Mouse (Mus musculus): Measurements from ENCODE around the gene Plk3. TPM values are rescaled to one million over a fixed set of nuclear protein-coding genes. Genes with fewer than 3 reads are reported as not detected.
A peak's percentile ranks its signal among the peaks of the same experiment; 100 is the strongest.

The Plk3 gene
- polyA plus RNA-seq, 1 experiment = 0.21 TPM

DNA sequence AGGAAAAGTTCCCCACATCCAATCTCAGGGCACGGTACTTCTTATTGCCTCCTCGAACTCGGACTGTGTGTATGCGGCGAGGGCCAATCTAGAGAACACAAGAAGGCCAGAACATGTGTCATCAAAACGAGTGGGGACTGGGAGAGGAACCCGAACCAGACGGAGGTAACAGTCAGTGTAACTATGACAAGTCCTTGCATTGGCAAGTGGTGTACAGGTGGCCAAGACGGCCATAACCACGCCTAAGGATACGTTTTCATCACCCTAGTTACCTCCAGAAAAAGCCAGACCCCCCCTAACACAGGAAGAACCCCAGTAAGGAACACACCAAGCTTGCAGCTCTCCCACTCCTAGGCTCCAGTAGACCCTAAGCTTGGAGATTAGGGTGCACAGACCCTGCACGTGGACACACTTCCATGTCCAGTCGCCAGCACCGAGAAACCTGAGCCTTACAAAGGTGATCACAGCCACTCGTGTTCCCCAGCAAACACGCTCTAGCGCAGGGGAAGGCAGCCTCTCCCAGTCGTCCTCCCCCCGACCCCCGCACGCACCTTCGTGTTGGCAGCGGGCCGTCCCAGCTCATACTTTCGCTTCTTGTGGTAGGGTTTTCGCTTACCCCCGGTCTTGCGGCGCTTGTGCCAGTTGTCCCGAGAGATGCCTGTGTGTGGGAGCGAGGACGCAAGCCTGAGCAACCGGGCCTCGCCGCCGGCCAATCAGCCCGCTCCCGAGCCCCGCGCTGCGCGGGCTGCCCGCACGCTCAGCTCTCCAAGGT, 21.4 kb upstream of the Plk3 start:
- Histone ChIP-seq H3K36me3 (ENCODE audit: control insufficient read depth) (peaks cover 71% of the 10 kb centered on the region), H3K9me3 (ENCODE audit: control insufficient read depth, low read length) (no peaks in the 10 kb centered on the region)
- TF ChIP-seq TAL1 (IDR thresholded peaks at IDR 0.05; ENCODE audit: low read length) = no peak
- no peak for TF ChIP-seq GATA1 (IDR thresholded peaks at IDR 0.05; ENCODE audit: low read length)

DNA sequence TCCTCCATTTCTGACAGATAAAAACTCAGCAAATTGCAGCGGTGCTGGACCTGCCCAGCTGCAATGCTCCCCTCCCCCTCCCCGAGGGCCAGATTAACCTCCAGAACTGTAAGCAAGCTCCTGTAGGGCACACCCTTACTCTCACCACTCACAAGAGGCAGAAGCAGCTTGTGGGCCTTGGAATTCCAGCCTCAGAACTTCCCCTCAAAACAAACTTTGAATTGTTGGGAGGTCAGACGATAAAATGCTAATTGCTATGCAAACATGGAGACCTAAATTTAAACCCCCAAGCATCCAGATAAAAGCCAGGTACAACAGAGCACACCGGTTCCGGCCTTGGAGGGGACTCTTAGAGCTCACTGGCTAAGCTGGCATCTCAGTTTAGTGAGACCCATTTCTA, 19.0 kb upstream of the Plk3 start:
- H3K9me3 ChIP-seq (ENCODE audit: control insufficient read depth, low read length) = no peaks in the 10 kb centered on the region
- H3K4me1 ChIP-seq (ENCODE audit: control insufficient read depth) = peaks cover 41% of the 10 kb centered on the region
- H3K27me3 ChIP-seq (ENCODE audit: control insufficient read depth) = no peaks in the 10 kb centered on the region
- peak overlapping the region; percentile 2 for H3K4me3 ChIP-seq (replicated peaks)
- TF ChIP-seq TAL1 (IDR thresholded peaks at IDR 0.05; ENCODE audit: low read length) = no peak
- TF ChIP-seq GATA1 (IDR thresholded peaks at IDR 0.05; ENCODE audit: low read length) = no peak
- peaks cover 77% of the 10 kb centered on the region for H3K36me3 ChIP-seq (ENCODE audit: control insufficient read depth)

More for the DNA sequence above, 21.4 kb upstream of the Plk3 start:
- Histone ChIP-seq H3K4me1 (ENCODE audit: control insufficient read depth) (peaks cover 41% of the 10 kb centered on the region), H3K4me3 (replicated peaks) (peak overlapping the region; percentile 94), H3K27me3 (ENCODE audit: control insufficient read depth) (no peaks in the 10 kb centered on the region)

DNA sequence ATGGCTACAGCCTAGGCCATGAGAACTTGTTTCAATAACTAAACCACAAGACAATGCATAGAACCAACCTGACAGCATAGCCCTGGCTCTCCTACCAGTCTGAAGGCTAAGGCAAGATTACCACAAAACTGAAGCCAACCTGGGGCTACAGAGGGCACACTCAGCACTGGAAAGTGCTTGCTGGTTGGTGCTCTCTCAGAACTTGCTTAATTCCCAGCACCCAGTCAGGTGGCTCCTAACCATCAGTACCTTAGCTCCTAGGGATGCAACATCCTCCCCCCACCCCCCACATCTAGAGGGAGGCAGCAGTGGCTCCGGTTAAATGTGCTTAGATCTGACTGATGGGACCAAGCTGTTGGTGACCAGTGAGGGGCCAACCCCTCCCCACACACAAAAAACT, 17.7 kb upstream of the Plk3 start:
- no peaks in the 10 kb centered on the region for H3K27me3 ChIP-seq (ENCODE audit: control insufficient read depth)
- no peaks in the 10 kb centered on the region for H3K9me3 ChIP-seq (ENCODE audit: control insufficient read depth, low read length)
- peaks cover 42% of the 10 kb centered on the region for H3K4me1 ChIP-seq (ENCODE audit: control insufficient read depth)
- no peak for TF ChIP-seq TAL1 (IDR thresholded peaks at IDR 0.05; ENCODE audit: low read length)
- no peak for TF ChIP-seq GATA1 (IDR thresholded peaks at IDR 0.05; ENCODE audit: low read length)
- no peak overlapping the region for H3K4me3 ChIP-seq (replicated peaks)
- peaks cover 78% of the 10 kb centered on the region for H3K36me3 ChIP-seq (ENCODE audit: control insufficient read depth)

DNA sequence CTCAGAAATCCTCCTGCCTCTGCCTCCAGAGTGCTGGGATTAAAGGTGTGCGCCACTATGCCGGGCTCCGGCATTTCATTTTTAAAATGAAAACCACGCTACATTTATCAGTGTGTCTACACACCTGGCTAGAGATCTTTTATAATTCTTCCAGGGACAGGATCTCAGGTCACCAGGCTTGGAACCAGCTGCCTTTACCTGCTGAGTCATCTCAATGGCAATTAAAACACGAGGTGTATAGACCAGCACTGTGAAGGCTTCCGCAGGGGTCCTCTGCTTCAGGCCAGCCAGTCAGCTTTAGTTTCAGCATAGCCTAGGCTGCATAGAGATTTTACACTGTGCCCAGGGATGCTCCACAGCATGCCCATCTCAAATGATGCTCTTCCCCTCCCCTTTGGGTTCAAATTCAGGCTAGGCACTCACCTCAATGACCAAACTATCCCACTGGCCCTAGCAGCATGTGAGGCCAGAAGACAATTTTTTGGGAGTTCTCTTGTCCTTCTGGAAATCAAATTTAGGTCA, 16.5 kb upstream of the Plk3 start:
- H3K36me3 ChIP-seq (ENCODE audit: control insufficient read depth) = peaks cover 76% of the 10 kb centered on the region
- H3K9me3 ChIP-seq (ENCODE audit: control insufficient read depth, low read length) = no peaks in the 10 kb centered on the region
- no peaks in the 10 kb centered on the region for H3K27me3 ChIP-seq (ENCODE audit: control insufficient read depth)
- TF ChIP-seq TAL1 (IDR thresholded peaks at IDR 0.05; ENCODE audit: low read length) = no peak
- no peak for TF ChIP-seq GATA1 (IDR thresholded peaks at IDR 0.05; ENCODE audit: low read length)
- H3K4me1 ChIP-seq (ENCODE audit: control insufficient read depth) = peaks cover 42% of the 10 kb centered on the region
- H3K4me3 ChIP-seq (replicated peaks) = no peak overlapping the region

DNA sequence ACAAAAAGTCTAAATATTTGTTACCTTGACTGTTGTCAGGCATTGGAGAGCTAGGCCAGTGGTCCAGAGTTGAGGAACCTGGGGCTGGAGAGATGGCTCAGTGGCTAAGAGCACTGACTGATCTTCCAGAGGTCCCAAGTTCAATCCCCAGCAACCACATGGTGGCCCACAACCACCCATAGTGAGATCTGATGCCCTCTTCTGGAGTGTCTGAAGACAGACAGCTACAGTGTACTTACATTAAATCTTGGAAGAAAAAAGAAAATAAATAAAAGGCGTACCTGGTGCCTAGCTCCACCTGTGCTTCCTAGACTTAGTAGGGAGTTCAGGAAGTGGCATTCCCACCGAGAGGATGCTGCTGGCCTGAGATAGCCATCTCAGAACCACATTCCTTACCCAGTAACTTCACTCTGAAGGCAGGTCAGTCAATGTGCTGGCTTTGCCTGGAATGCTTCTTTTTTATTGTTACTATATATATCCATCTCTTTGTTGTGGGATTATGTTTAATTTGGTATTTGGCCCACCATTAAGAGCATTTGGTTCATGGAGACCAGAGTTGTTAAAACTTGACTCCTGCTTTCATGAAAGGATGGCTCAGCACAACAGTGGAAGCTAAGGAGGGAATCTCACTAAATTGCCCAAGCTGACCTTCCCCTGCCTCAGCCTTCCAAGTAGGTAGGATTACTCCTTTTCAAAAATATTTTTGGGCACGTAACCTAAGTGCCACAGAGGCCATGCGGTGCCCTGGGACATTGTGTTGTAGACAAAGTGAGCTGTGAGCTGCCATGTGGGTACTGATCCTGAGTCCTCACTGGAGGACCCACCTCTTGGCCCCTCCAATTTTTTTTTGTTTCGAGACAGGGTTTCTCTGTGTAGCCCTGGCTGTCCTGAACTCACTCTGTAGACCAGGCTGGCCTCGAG, 15.8 kb upstream of the Plk3 start:
- H3K4me1 ChIP-seq (ENCODE audit: control insufficient read depth) = peaks cover 36% of the 10 kb centered on the region
- no peak overlapping the region for H3K4me3 ChIP-seq (replicated peaks)
- H3K9me3 ChIP-seq (ENCODE audit: control insufficient read depth, low read length) = no peaks in the 10 kb centered on the region
- no peaks in the 10 kb centered on the region; the same call in 1 of the 2 replicates for H3K27me3 ChIP-seq (ENCODE audit: control insufficient read depth)
- TF ChIP-seq TAL1 (IDR thresholded peaks at IDR 0.05; ENCODE audit: low read length) (no peak), GATA1 (IDR thresholded peaks at IDR 0.05; ENCODE audit: low read length) (no peak)
- H3K36me3 ChIP-seq (ENCODE audit: control insufficient read depth) = peaks cover 68% of the 10 kb centered on the region

DNA sequence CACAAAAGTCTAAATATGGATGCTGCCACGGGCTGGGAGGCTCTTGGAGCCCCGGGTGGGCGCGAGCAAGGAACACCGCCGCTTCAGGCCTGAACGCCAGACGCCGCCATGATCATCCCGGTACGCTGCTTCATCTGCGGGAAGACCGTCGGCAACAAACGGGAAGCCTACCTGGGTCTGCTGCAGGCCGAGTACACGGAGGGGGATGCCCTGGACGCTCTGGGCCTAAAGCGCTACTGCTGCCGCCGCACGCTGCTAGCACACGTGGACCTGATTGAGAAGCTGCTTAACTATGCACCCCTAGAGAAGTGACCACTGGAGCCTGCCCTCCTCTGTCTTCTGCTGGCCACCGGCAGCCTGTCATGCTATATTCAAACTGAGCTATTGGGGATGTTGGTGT, 15.1 kb upstream of the Plk3 start:
- H3K4me3 ChIP-seq (replicated peaks) = no peak overlapping the region
- peaks cover 61% of the 10 kb centered on the region for H3K36me3 ChIP-seq (ENCODE audit: control insufficient read depth)
- no peaks in the 10 kb centered on the region for H3K9me3 ChIP-seq (ENCODE audit: control insufficient read depth, low read length)
- no peak for TF ChIP-seq GATA1 (IDR thresholded peaks at IDR 0.05; ENCODE audit: low read length)
- no peak for TF ChIP-seq TAL1 (IDR thresholded peaks at IDR 0.05; ENCODE audit: low read length)
- H3K27me3 ChIP-seq (ENCODE audit: control insufficient read depth) = peaks cover 5% of the 10 kb centered on the region
- H3K4me1 ChIP-seq (ENCODE audit: control insufficient read depth) = peaks cover 29% of the 10 kb centered on the region

DNA sequence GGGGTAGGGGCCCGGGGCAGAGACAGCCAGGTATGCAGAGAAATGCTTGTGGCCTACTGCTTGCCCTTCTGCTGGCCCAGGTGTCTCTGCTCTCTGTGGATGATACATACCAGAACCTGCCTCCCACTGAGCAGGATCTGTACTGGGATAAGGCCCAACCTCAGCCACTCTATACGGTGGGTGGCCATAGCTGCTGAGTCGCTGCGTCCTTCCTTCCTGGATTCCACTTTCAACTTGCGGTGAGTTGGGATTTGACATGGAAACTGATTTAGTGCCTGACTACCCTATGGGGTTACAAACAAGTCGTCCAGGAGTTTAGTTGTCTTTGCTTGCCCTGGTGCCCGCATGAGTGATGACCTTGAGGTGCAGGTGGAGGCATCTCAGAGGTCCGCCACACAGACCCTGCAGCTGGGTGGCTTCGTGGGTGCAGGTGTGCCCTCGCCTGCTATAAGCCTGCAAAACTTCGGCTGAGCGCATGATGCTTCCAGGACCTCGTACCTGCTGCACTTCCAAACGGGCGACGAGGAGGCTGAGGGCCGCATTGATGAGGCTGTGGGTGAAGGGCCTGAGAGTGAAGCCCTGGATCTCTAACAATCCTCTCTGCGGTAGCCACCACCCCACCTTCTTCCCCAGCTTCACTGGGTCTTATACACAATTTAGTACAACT, 14.4 kb upstream of the Plk3 start:
- TF ChIP-seq TAL1 (IDR thresholded peaks at IDR 0.05; ENCODE audit: low read length) (no peak), GATA1 (IDR thresholded peaks at IDR 0.05; ENCODE audit: low read length) (no peak)
- Histone ChIP-seq H3K27me3 (ENCODE audit: control insufficient read depth) (peaks cover 6% of the 10 kb centered on the region), H3K36me3 (ENCODE audit: control insufficient read depth) (peaks cover 55% of the 10 kb centered on the region), H3K4me3 (replicated peaks) (no peak overlapping the region), H3K9me3 (ENCODE audit: control insufficient read depth, low read length) (no peaks in the 10 kb centered on the region), H3K4me1 (ENCODE audit: control insufficient read depth) (peaks cover 23% of the 10 kb centered on the region)

DNA sequence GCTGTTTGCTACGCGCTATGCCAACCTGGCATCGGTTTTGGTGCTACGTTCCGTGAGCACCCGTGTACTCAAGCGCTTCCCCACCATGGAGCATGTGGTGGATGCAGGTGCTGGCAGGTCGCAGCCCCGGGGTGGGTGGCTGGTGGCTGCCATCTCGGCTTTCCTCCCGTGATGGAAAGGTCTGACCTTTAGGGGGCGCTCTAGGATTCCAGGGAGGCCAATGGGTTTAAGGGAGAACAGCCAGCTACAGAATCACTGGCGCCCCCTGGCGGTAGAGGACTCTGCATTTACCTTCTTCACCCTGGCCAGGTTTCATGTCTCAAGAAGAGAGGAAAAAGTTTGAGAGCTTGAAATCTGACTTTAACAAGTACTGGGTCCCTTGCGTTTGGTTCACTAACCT, 12.4 kb upstream of the Plk3 start:
- Histone ChIP-seq H3K4me3 (replicated peaks) (no peak overlapping the region), H3K27me3 (ENCODE audit: control insufficient read depth) (peaks cover 18% of the 10 kb centered on the region), H3K9me3 (ENCODE audit: control insufficient read depth, low read length) (no peaks in the 10 kb centered on the region), H3K4me1 (ENCODE audit: control insufficient read depth) (peaks cover 12% of the 10 kb centered on the region), H3K36me3 (ENCODE audit: control insufficient read depth) (peaks cover 36% of the 10 kb centered on the region)
- TF ChIP-seq TAL1 (IDR thresholded peaks at IDR 0.05; ENCODE audit: low read length) = no peak
- TF ChIP-seq GATA1 (IDR thresholded peaks at IDR 0.05; ENCODE audit: low read length) = no peak

Measured in erythroblast, embryonic 14.5 days (primary cell).